ENCODE assay signal across 9 mouse cellular contexts in genomic region chr6:29915836-29916235, GRCm38 (mm10). TPM values are rescaled to one million over a fixed set of nuclear protein-coding genes. Genes with fewer than 3 reads are reported as not detected.
DNase-seq lines count a peak whose midpoint lies in the region; ATAC-seq and TF ChIP-seq lines count a peak whose summit lies in the region.
"Had no signal": no experiment of that assay in that cellular context is flagged by ENCODE, and none has a peak within 500 bp of the region (broad histone marks: within the 10 kb centered on the region; RNA-seq: fewer than 3 reads in every experiment).

No protein-coding gene starts in this region.

- no peak overlapping the region for H3K27ac ChIP-seq in forebrain, embryonic 12.5 days
- H3K27ac ChIP-seq in forebrain, postnatal 0 days (ENCODE audit: low read depth, low read length), result no peak overlapping the region
- H3K27ac ChIP-seq in limb, embryonic 15.5 days, result no peak overlapping the region
- no peak overlapping the region for H3K27ac ChIP-seq in limb, embryonic 10.5 days
- H3K27ac ChIP-seq in liver, embryonic 14.5 days, result no peak overlapping the region

- no peaks in the 10 kb centered on the region for H3K9me3 ChIP-seq in forebrain, embryonic 12.5 days
- no peaks in the 10 kb centered on the region for H3K9me3 ChIP-seq in forebrain, postnatal 0 days (ENCODE audit: low read length)
- no peaks in the 10 kb centered on the region for H3K9me3 ChIP-seq in limb, embryonic 15.5 days
- H3K9me3 ChIP-seq in limb, embryonic 10.5 days (replicated peaks), result no peaks in the 10 kb centered on the region
- H3K9me3 ChIP-seq in liver, embryonic 14.5 days (ENCODE audit: control insufficient read depth, low read length), result no peaks in the 10 kb centered on the region

- peaks cover 39% of the 10 kb centered on the region for H3K27me3 ChIP-seq in forebrain, embryonic 12.5 days
- peaks cover 4% of the 10 kb centered on the region; the same call in 1 of the 2 replicates for H3K27me3 ChIP-seq in forebrain, postnatal 0 days (ENCODE audit: insufficient read depth, low read length)
- peaks cover 19% of the 10 kb centered on the region for H3K27me3 ChIP-seq in limb, embryonic 15.5 days
- H3K27me3 ChIP-seq in limb, embryonic 10.5 days (ENCODE audit: low read depth, poor library complexity, severe bottlenecking), result peaks cover 55% of the 10 kb centered on the region
- peaks cover 23% of the 10 kb centered on the region for H3K27me3 ChIP-seq in liver, embryonic 14.5 days (ENCODE audit: control insufficient read depth, insufficient read depth, low read length)

- no peak for TF ChIP-seq CTCF in forebrain, postnatal 0 days (IDR thresholded peaks at IDR 0.05; ENCODE audit: low read depth)
- no peak for TF ChIP-seq CTCF in liver, embryonic 14.5 days (IDR thresholded peaks at IDR 0.05; ENCODE audit: low read depth)

- WGBS in forebrain, embryonic 12.5 days, result 34% methylated on average over 9 of the region's 9 CpGs
- WGBS in forebrain, postnatal 0 days, result 32% methylated on average over 9 of the region's 9 CpGs
- 37% methylated on average over 9 of the region's 9 CpGs for WGBS in limb, embryonic 15.5 days
- WGBS in limb, embryonic 10.5 days, result 37% methylated on average over 9 of the region's 9 CpGs
- WGBS in liver, embryonic 14.5 days (ENCODE audit: insufficient replicate concordance), result 47% methylated on average over 9 of the region's 9 CpGs

- no peak for DNase-seq in forebrain, postnatal 0 days
- DNase-seq in limb, embryonic 10.5 days (ENCODE audit: low spot score), result no peak
- DNase-seq in embryo, embryonic 10 days (ENCODE audit: low spot score), result peak; percentile 18
- DNase-seq in liver, embryonic 14.5 days (ENCODE audit: low read depth in 3 of 3, low spot score in 3 of 3), result no peak
- DNase-seq in ovary, postnatal 36 days (ENCODE audit: low spot score), result no peak
- DNase-seq in urinary bladder, postnatal 4 days (ENCODE audit: low spot score in 2 of 2), result no peak
- DNase-seq: kidney, postnatal 14 days had no signal

- no peak overlapping the region for H3K4me3 ChIP-seq in forebrain, embryonic 12.5 days (replicated peaks)
- no peak overlapping the region for H3K4me3 ChIP-seq in forebrain, postnatal 0 days (ENCODE audit: low read depth, low read length)
- H3K4me3 ChIP-seq in limb, embryonic 15.5 days, result no peak overlapping the region
- H3K4me3 ChIP-seq in limb, embryonic 10.5 days, result no peak overlapping the region
- no peak overlapping the region for H3K4me3 ChIP-seq in liver, embryonic 14.5 days (ENCODE audit: insufficient read depth in 1 of 2, low read depth in 2 of 2, low read length in 2 of 2)

- ATAC-seq in forebrain, embryonic 12.5 days (ENCODE audit: low FRiP score), result no peak
- no peak for ATAC-seq in forebrain, postnatal 0 days
- no peak for ATAC-seq in limb, embryonic 15.5 days (ENCODE audit: insufficient number of reproducible peaks, low FRiP score, low TSS enrichment, low read depth)
- ATAC-seq in liver, embryonic 14.5 days (ENCODE audit: insufficient read depth), result no peak

- H3K36me3 ChIP-seq in forebrain, embryonic 12.5 days (replicated peaks), result no peaks in the 10 kb centered on the region
- H3K36me3 ChIP-seq in forebrain, postnatal 0 days (ENCODE audit: insufficient read depth), result no peaks in the 10 kb centered on the region
- H3K36me3 ChIP-seq in limb, embryonic 15.5 days, result 0 out of 2 replicates have a peak, but pooled peaks cover 4% of the 10 kb centered on the region
- no peaks in the 10 kb centered on the region for H3K36me3 ChIP-seq in limb, embryonic 10.5 days
- H3K36me3 ChIP-seq in liver, embryonic 14.5 days (replicated peaks; ENCODE audit: control insufficient read depth, insufficient read depth, low read depth), result no peaks in the 10 kb centered on the region

- peak overlapping the region; percentile 92; the same call in 1 of the 2 replicates for H3K4me2 ChIP-seq in forebrain, embryonic 12.5 days
- H3K4me2 ChIP-seq in forebrain, postnatal 0 days (ENCODE audit: low read depth), result no peak overlapping the region
- 0 out of 2 replicates have a peak overlapping the region, but pooled peaks have one; percentile 90 for H3K4me2 ChIP-seq in limb, embryonic 15.5 days
- peak overlapping the region; percentile 92 for H3K4me2 ChIP-seq in liver, embryonic 14.5 days (ENCODE audit: low read depth)

- H3K4me1 ChIP-seq in forebrain, embryonic 12.5 days, result peaks cover 9% of the 10 kb centered on the region
- no peaks in the 10 kb centered on the region for H3K4me1 ChIP-seq in forebrain, postnatal 0 days (ENCODE audit: insufficient read depth)
- H3K4me1 ChIP-seq in limb, embryonic 15.5 days, result peaks cover 13% of the 10 kb centered on the region
- H3K4me1 ChIP-seq in limb, embryonic 10.5 days, result peaks cover 19% of the 10 kb centered on the region
- peaks cover 0 to 13% of the 10 kb centered on the region in 2 experiments; a peak in 2 of 4 replicates for H3K4me1 ChIP-seq in liver, embryonic 14.5 days (replicated peaks; ENCODE audit: control insufficient read depth in 2 of 2, insufficient read depth in 2 of 2, low read length in 1 of 2)

- TF ChIP-seq EP300 in liver, embryonic 14.5 days (IDR thresholded peaks at IDR 0.05; ENCODE audit: low read depth), result no peak

- no peak overlapping the region for H3K9ac ChIP-seq in forebrain, embryonic 12.5 days
- H3K9ac ChIP-seq in forebrain, postnatal 0 days, result no peak overlapping the region
- no peak overlapping the region for H3K9ac ChIP-seq in limb, embryonic 15.5 days
- H3K9ac ChIP-seq in liver, embryonic 14.5 days (replicated peaks), result no peak overlapping the region

RNA-seq across cellular contexts. Expression of gene Strip2, which starts 1.0 kb away (rescaled TPM):
- 0.59 and 0.69 TPM in 2 replicates for polyA plus RNA-seq in forebrain, embryonic 12.5 days (2016; fragmentation: Nextera tagmentation; extraction: Ambion mirVana)
- 9.5 and 14.4 TPM in 2 replicates for total RNA-seq in forebrain, postnatal 0 days (2014; rRNA removed)
- polyA plus RNA-seq in forebrain, postnatal 0 days (2015; fragmentation: Nextera tagmentation; extraction: Ambion mirVana), result 4.0 and 5.2 TPM in 2 replicates
- 2.0 and 2.1 TPM in 2 replicates for polyA plus RNA-seq in limb, embryonic 15.5 days (2015; fragmentation: Nextera tagmentation; extraction: Ambion mirVana)
- 0.60 and 0.95 TPM in 2 replicates for polyA plus RNA-seq in limb, embryonic 10.5 days (2016; fragmentation: Nextera tagmentation; extraction: Ambion mirVana)
- 0.36 and 0.41 TPM in 2 replicates for polyA plus RNA-seq in liver, embryonic 14.5 days (2012; rRNA removed)
- polyA plus RNA-seq in liver, embryonic 14.5 days (2014; fragmentation: Nextera tagmentation; extraction: Ambion mirVana), result 0.42 and 0.77 TPM in 2 replicates
